Mouse (Mus musculus) G1E (cell line): Measurements from ENCODE around the gene Mrps2. TPM values are rescaled to one million over a fixed set of nuclear protein-coding genes. Genes with fewer than 3 reads are reported as not detected.
A peak's percentile ranks its signal among the peaks of the same experiment; 100 is the strongest.

Source experiments
- ATAC-seq: 2 replicates; pipeline ENCODE4 v1.8.0; 2016; ENCODE audit warnings: mild to moderate bottlenecking; ENCODE audit not compliant: insufficient number of reproducible peaks, poor library complexity, low FRiP score, severe bottlenecking; ENCODE audit errors: extremely low read depth
- DNase-seq: peaks from one replicate; pipeline ENCODE4 v3.0.0; 2012; ENCODE audit warnings: low spot score
- H3K27me3 ChIP-seq: 2 replicates; pipeline ENCODE4 v1.6.1; 2012; ENCODE audit warnings: mild to moderate bottlenecking, low read length, inconsistent platforms; ENCODE audit not compliant: insufficient read depth
- H3K36me3 ChIP-seq: replicated peaks from 2 replicates; pipeline ENCODE3; 2012; ENCODE audit warnings: mild to moderate bottlenecking, inconsistent platforms
- H3K4me1 ChIP-seq: 2 replicates; pipeline ENCODE4 v1.6.1; 2012; ENCODE audit warnings: low read depth, low read length, inconsistent platforms, mixed read lengths; ENCODE audit not compliant: insufficient read depth
- H3K4me3 ChIP-seq: 2 replicates; pipeline ENCODE4 v1.5.1; 2012; ENCODE audit warnings: low read depth, mild to moderate bottlenecking, inconsistent platforms, low read length, moderate library complexity, mixed read lengths
- H3K9me3 ChIP-seq: replicated peaks from 2 replicates; pipeline ENCODE4 v1.6.1; 2012; ENCODE audit warnings: inconsistent platforms
- CTCF ChIP-seq: IDR thresholded peaks from 2 replicates; pipeline ENCODE4 v1.5.1; 2012; ENCODE audit warnings: low read depth, low read length, inconsistent platforms, mixed read lengths
- GATA1 ChIP-seq: IDR thresholded peaks from 2 replicates; pipeline ENCODE4 v1.6.1; 2012; ENCODE audit warnings: borderline replicate concordance, low read length, inconsistent platforms, mixed read lengths
- GATA2 ChIP-seq: IDR thresholded peaks from 2 replicates; pipeline ENCODE4 v1.6.1; 2012; ENCODE audit warnings: low read depth, low read length, inconsistent platforms, borderline replicate concordance
- POLR2AphosphoS5 ChIP-seq: IDR thresholded peaks from 2 replicates; pipeline ENCODE4 v1.6.1; 2012; ENCODE audit warnings: low read depth, low read length, inconsistent platforms; ENCODE audit not compliant: insufficient replicate concordance
- TAL1 ChIP-seq: conservative IDR thresholded peaks from 2 replicates; pipeline ENCODE4 v1.6.1; 2012; ENCODE audit warnings: low read depth, low read length, inconsistent platforms, mixed read lengths
- polyA plus RNA-seq: library from polyadenylated mRNA; stranded (reverse); fragments of >175 nt; gene quantifications from 2 replicates; pipeline ENCODE4 v1.2.3, GENCODE M21; 2012
- total RNA-seq, 2 experiments: library from RNA; stranded (forward) in 1 of 2; stranded (reverse) in 1 of 2; fragments of 200-1000 nt in 1 of 2; fragments of >200 nt in 1 of 2; fragmentation: Nextera tagmentation in 1 of 2; gene quantifications; 2 replicates each; pipeline ENCODE4 v1.2.3; 2014 to 2017

Gene Mrps2
- total and polyA plus RNA-seq, 3 experiments = 30.3 to 101 (median 46.4) TPM

DNA sequence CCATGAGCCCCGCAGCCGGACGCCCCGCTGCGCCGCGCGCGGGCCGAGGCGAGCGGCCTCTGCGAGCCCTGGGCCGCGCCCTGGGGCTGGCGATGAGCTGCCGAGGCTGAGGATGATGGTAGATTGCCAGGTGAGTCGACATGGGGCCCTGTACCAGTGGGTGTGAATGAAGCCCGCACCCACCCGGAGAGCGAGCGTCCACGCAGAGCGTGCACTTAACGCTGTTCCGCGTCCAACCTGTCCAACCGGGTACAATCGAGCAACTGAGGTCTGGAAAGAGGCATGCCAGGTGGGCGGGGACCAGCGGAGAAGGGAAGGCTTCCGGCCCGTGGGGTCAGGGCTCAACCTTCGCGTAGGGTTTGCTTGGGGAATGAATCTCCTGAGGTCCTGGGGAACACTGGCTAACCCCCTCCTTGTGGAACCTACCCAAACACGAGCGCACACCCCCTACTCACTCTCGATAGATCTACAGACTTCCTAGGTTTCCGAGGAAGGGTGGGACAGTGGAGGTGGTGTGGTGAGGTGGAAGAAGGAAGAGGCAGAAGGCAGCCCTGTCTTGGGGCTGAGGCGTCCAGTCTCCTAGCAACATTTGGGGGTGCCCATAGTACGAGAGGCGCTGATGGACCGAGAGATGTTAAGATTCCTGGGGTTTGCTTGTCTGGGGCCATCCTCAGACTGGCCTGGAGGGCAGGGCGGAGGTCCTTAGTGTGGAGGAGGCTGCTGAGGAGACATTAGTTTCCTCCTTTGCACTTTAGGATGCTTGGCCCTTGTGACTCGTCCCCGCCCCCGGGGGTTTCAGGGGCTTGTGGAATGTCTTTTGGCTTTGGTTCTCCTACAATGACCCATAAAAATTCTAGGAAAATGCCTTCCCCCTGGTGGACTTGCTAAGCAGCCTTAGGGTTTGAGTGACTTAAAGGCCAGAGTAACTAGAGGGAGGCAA lies 45.8 kb downstream of the Mrps2 start:
- no peak for DNase-seq
- Histone ChIP-seq H3K4me1 (peaks cover 18% of the 10 kb centered on the region), H3K9me3 (no peaks in the 10 kb centered on the region; the same call in 1 of the 2 replicates), H3K4me3 (no peak overlapping the region), H3K36me3 (no peaks in the 10 kb centered on the region), H3K27me3 (peaks cover 37% of the 10 kb centered on the region)
- TF ChIP-seq CTCF (no peak), TAL1 (no peak), GATA2 (no peak), GATA1 (no peak), POLR2AphosphoS5 (no peak)
- no peak for ATAC-seq

- H3K27me3 ChIP-seq = peaks cover 35% of the 10 kb centered on the region
- no peaks in the 10 kb centered on the region for H3K36me3 ChIP-seq
- H3K4me1 ChIP-seq = peaks cover 18% of the 10 kb centered on the region
- no peak overlapping the region for H3K4me3 ChIP-seq
- ATAC-seq = no peak
- DNase-seq = peak; percentile 53
- TF ChIP-seq GATA2 = no peak
- peak; percentile 87 for TF ChIP-seq CTCF
- TF ChIP-seq POLR2AphosphoS5 = no peak
- no peaks in the 10 kb centered on the region; the same call in 1 of the 2 replicates for H3K9me3 ChIP-seq
Measured at GRCm38 (mm10) chr2:28514489-28514888, 46.6 kb downstream of the Mrps2 start.

- H3K36me3 ChIP-seq = no peaks in the 10 kb centered on the region
- peaks cover 29% of the 10 kb centered on the region for H3K27me3 ChIP-seq
- no peaks in the 10 kb centered on the region; the same call in 1 of the 2 replicates for H3K9me3 ChIP-seq
- DNase-seq (no peak), ATAC-seq (no peak)
- no peak overlapping the region for H3K4me3 ChIP-seq
- peak; percentile 89 for TF ChIP-seq CTCF
- TF ChIP-seq TAL1 = no peak
- H3K4me1 ChIP-seq = peaks cover 7% of the 10 kb centered on the region; the same call in 1 of the 2 replicates
Measured at GRCm38 (mm10) chr2:28517206-28517909, 49.5 kb downstream of the Mrps2 start.

- Histone ChIP-seq H3K9me3 (no peaks in the 10 kb centered on the region; the same call in 1 of the 2 replicates), H3K4me3 (no peak overlapping the region), H3K36me3 (no peaks in the 10 kb centered on the region), H3K27me3 (peaks cover 26% of the 10 kb centered on the region), H3K4me1 (peaks cover 7% of the 10 kb centered on the region; the same call in 1 of the 2 replicates)
- DNase-seq (no peak), ATAC-seq (no peak)
- TF ChIP-seq TAL1 (no peak), GATA1 (no peak), GATA2 (no peak), CTCF (no peak), POLR2AphosphoS5 (no peak)
Measured at GRCm38 (mm10) chr2:28518231-28518630, 50.4 kb downstream of the Mrps2 start.

DNA sequence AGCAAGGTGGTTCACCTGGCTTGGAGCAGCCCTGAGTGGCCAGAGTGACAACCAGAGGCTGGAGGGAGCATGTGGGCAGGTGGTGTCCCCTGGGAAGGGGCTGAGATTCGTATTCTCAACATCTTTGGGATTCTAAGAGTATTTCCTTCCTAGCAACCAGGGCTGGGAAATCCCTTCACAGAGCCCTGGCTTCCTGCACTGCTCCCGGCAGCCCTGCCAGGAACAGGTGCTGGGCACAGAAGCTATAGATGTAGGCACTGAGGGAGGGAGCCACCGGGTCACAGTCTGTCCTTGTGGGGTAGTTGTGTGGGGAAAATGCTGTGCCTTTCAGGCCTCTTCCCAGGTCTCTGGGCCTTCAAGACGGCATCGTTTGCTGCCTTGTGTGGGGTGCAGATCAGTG lies 52.7 kb downstream of the Mrps2 start:
- H3K4me3 ChIP-seq = no peak overlapping the region
- peaks cover 8% of the 10 kb centered on the region for H3K4me1 ChIP-seq
- no peaks in the 10 kb centered on the region for H3K9me3 ChIP-seq
- no peak for TF ChIP-seq TAL1
- no peak for TF ChIP-seq CTCF
- no peak for TF ChIP-seq GATA1
- no peak for TF ChIP-seq POLR2AphosphoS5
- no peak for TF ChIP-seq GATA2
- DNase-seq = no peak
- H3K36me3 ChIP-seq = no peaks in the 10 kb centered on the region
- H3K27me3 ChIP-seq = peaks cover 30% of the 10 kb centered on the region
- ATAC-seq = no peak

Other genes starting within 250 kb of the Mrps2 start
- gene Ppp1r26, start 21.3 kb upstream of the Mrps2 start, total RNA-seq (2014; fragmentation: Nextera tagmentation) = not detected in 2 replicates
- gene Ppp1r26, start 21.3 kb upstream of the Mrps2 start, total RNA-seq (2017) = 0.16 TPM in 1 of 2 replicates, not detected in the other
- not detected in 2 replicates for gene Ppp1r26, start 21.3 kb upstream of the Mrps2 start, polyA plus RNA-seq
- not detected in 2 replicates for gene 1700007K13Rik, start 1.7 kb upstream of the Mrps2 start, total RNA-seq (2014; fragmentation: Nextera tagmentation)
- not detected in 2 replicates for gene 1700007K13Rik, start 1.7 kb upstream of the Mrps2 start, total RNA-seq (2017)
- 0.14 and 0.36 TPM in 2 replicates for gene 1700007K13Rik, start 1.7 kb upstream of the Mrps2 start, polyA plus RNA-seq
- gene Gbgt1, start 28.8 kb downstream of the Mrps2 start, total RNA-seq (2014; fragmentation: Nextera tagmentation) = not detected in 2 replicates
- gene Gbgt1, start 28.8 kb downstream of the Mrps2 start, total RNA-seq (2017) = not detected in 2 replicates
- not detected in 2 replicates for gene Gbgt1, start 28.8 kb downstream of the Mrps2 start, polyA plus RNA-seq
- not detected in 2 replicates for gene Gm10134, start 38.0 kb downstream of the Mrps2 start, total RNA-seq (2014; fragmentation: Nextera tagmentation)
- not detected in 2 replicates for gene Gm10134, start 38.0 kb downstream of the Mrps2 start, total RNA-seq (2017)
- gene Gm10134, start 38.0 kb downstream of the Mrps2 start, polyA plus RNA-seq = not detected in 2 replicates
- not detected in 2 replicates for gene Ralgds, start 45.1 kb downstream of the Mrps2 start, total RNA-seq (2014; fragmentation: Nextera tagmentation)
- gene Ralgds, start 45.1 kb downstream of the Mrps2 start, total RNA-seq (2017) = 0.49 and 0.52 TPM in 2 replicates
- gene Ralgds, start 45.1 kb downstream of the Mrps2 start, polyA plus RNA-seq = 0.02 TPM in 1 of 2 replicates, not detected in the other
- gene Cel, start 95.3 kb downstream of the Mrps2 start, total RNA-seq (2014; fragmentation: Nextera tagmentation) = not detected in 2 replicates
- not detected in 2 replicates for gene Cel, start 95.3 kb downstream of the Mrps2 start, total RNA-seq (2017)
- not detected in 2 replicates for gene Cel, start 95.3 kb downstream of the Mrps2 start, polyA plus RNA-seq
- gene Gtf3c5, start 115.7 kb downstream of the Mrps2 start, total RNA-seq (2014; fragmentation: Nextera tagmentation) = 60.2 and 60.9 TPM in 2 replicates
- gene Gtf3c5, start 115.7 kb downstream of the Mrps2 start, total RNA-seq (2017) = 16.6 and 19.0 TPM in 2 replicates
- gene Gtf3c5, start 115.7 kb downstream of the Mrps2 start, polyA plus RNA-seq = 19.6 and 26.0 TPM in 2 replicates
- gene Gfi1b, start 153.9 kb downstream of the Mrps2 start, total RNA-seq (2014; fragmentation: Nextera tagmentation) = 537 and 588 TPM in 2 replicates
- gene Gfi1b, start 153.9 kb downstream of the Mrps2 start, total RNA-seq (2017) = 104 and 131 TPM in 2 replicates
- gene Gfi1b, start 153.9 kb downstream of the Mrps2 start, polyA plus RNA-seq = 649 and 739 TPM in 2 replicates
- gene Tsc1, start 173.2 kb downstream of the Mrps2 start, total RNA-seq (2014; fragmentation: Nextera tagmentation) = 35.7 and 39.0 TPM in 2 replicates
- gene Tsc1, start 173.2 kb downstream of the Mrps2 start, total RNA-seq (2017) = 22.1 and 26.6 TPM in 2 replicates
- 3.5 and 5.8 TPM in 2 replicates for gene Tsc1, start 173.2 kb downstream of the Mrps2 start, polyA plus RNA-seq
- 5.6 and 7.9 TPM in 2 replicates for gene Spaca9, start 231.7 kb downstream of the Mrps2 start, total RNA-seq (2014; fragmentation: Nextera tagmentation)
- gene Spaca9, start 231.7 kb downstream of the Mrps2 start, total RNA-seq (2017) = 15.4 and 22.3 TPM in 2 replicates
- 1.4 and 1.8 TPM in 2 replicates for gene Spaca9, start 231.7 kb downstream of the Mrps2 start, polyA plus RNA-seq
- gene Ak8, start 232.1 kb downstream of the Mrps2 start, total RNA-seq (2014; fragmentation: Nextera tagmentation) = 9.3 and 14.8 TPM in 2 replicates
- 2.8 and 3.5 TPM in 2 replicates for gene Ak8, start 232.1 kb downstream of the Mrps2 start, total RNA-seq (2017)
- 0.38 and 0.41 TPM in 2 replicates for gene Ak8, start 232.1 kb downstream of the Mrps2 start, polyA plus RNA-seq